Mouse (Mus musculus): ENCODE data around the gene Snx14. TPM values are rescaled to one million over a fixed set of nuclear protein-coding genes. Genes with fewer than 3 reads are reported as not detected.

Snx14 gene
- polyA plus RNA-seq, 2 experiments = 20.7 to 39.5 TPM

DNA sequence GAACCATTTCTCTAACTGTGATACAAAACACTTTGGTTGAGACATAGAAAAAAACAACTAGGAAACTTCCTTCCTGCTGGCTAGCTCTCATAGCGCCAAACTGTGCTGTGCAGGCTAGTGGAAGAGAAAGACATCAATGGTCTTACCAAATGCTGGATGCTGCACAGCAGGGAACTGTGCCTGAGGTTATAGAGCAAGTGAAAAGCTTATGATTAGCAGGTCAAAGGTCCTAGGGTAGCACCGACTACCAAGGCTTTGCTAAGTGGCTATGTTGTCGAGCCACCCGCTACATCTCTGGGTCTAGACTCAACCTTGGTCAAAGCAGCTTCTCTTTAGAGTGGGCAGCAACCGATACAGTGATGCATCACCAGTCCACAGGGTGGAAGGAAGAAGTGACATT is 49.9 kb downstream of the Snx14 start:
- ATAC-seq (ENCODE audit: low FRiP score, low read depth) (no peak), DNase-seq (ENCODE audit: low spot score) (no peak)
- Histone ChIP-seq H3K4me2 (replicated peaks; ENCODE audit: low read depth, low read length, severe bottlenecking) (no peak overlapping the region), H3K4me3 (replicated peaks; ENCODE audit: low read length) (no peak overlapping the region), H3K9ac (ENCODE audit: low read depth, low read length, severe bottlenecking) (no peak overlapping the region), H3K27ac (replicated peaks; ENCODE audit: low read depth, low read length) (no peak overlapping the region), H3K36me3 (ENCODE audit: control insufficient read depth, insufficient read depth, low read length) (peaks cover 20% of the 10 kb centered on the region), H3K9me3 (ENCODE audit: control insufficient read depth, low read length) (no peaks in the 10 kb centered on the region), H3K27me3 (ENCODE audit: control insufficient read depth, insufficient read depth, low read length) (no peaks in the 10 kb centered on the region), H3K4me1 (ENCODE audit: control insufficient read depth, insufficient read depth, low read length) (no peaks in the 10 kb centered on the region)
- WGBS = 70% methylated on average over 5 of the region's 5 CpGs
- TF ChIP-seq POLR2A (IDR thresholded peaks at IDR 0.05; ENCODE audit: borderline replicate concordance, extremely low read depth, insufficient read depth, insufficient read length) = no peak

DNA sequence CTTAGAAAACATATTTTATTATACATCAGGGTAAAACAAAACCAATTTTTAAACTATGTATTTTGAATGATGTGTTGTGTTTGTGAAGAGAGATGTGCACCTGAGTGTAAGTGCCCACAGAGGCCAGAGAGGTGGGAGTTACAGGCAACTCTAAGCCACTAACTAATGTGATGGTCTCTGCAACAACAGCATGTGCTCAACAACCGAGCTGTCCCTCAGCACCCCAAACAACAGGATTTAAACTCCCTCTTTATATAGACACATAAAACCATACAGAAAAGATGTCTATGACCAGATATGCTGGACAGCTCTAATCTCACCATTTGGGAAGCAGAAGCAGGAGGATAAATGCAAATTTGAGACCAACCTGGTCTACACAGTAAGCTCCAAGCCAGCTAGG is 58.2 kb downstream of the Snx14 start:
- H3K9ac ChIP-seq (ENCODE audit: low read depth, low read length, severe bottlenecking) = no peak overlapping the region
- no peak overlapping the region for H3K4me2 ChIP-seq (replicated peaks; ENCODE audit: low read depth, low read length, severe bottlenecking)
- TF ChIP-seq POLR2A (IDR thresholded peaks at IDR 0.05; ENCODE audit: borderline replicate concordance, extremely low read depth, insufficient read depth, insufficient read length) = no peak
- no peak overlapping the region for H3K4me3 ChIP-seq (replicated peaks; ENCODE audit: low read length)
- H3K36me3 ChIP-seq (ENCODE audit: control insufficient read depth, insufficient read depth, low read length) = peaks cover 38% of the 10 kb centered on the region
- no peaks in the 10 kb centered on the region for H3K27me3 ChIP-seq (ENCODE audit: control insufficient read depth, insufficient read depth, low read length)
- H3K27ac ChIP-seq (replicated peaks; ENCODE audit: low read depth, low read length) = no peak overlapping the region
- no peak for ATAC-seq (ENCODE audit: low FRiP score, low read depth)
- 85% methylated on average over 1 of the region's 1 CpGs for WGBS
- H3K4me1 ChIP-seq (ENCODE audit: control insufficient read depth, insufficient read depth, low read length) = no peaks in the 10 kb centered on the region
- DNase-seq (ENCODE audit: low spot score) = no peak
- H3K9me3 ChIP-seq (ENCODE audit: control insufficient read depth, low read length) = no peaks in the 10 kb centered on the region

DNA sequence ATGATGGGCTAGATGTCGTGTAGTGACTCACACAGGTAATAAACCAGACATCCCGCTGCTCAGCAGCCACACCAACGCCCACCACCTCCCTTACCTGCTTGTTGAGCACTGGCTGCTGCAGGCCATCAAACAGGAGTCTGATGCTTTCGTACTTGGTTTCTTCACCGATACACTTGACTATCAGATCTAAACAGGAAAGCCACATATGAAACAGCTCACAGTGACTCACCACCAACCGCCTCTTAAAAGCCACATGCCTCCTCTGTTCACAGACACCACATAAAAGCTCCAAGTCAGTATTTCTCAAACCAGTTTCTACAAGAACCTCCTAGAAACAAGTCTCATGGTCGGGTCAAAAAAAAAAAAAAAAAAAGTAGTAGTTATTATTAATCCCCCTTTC is 58.7 kb downstream of the Snx14 start:
- ATAC-seq (ENCODE audit: low FRiP score, low read depth) = no peak
- Histone ChIP-seq H3K4me3 (replicated peaks; ENCODE audit: low read length) (no peak overlapping the region), H3K4me2 (replicated peaks; ENCODE audit: low read depth, low read length, severe bottlenecking) (no peak overlapping the region), H3K36me3 (ENCODE audit: control insufficient read depth, insufficient read depth, low read length) (peaks cover 38% of the 10 kb centered on the region), H3K4me1 (ENCODE audit: control insufficient read depth, insufficient read depth, low read length) (no peaks in the 10 kb centered on the region), H3K9me3 (ENCODE audit: control insufficient read depth, low read length) (no peaks in the 10 kb centered on the region), H3K9ac (ENCODE audit: low read depth, low read length, severe bottlenecking) (no peak overlapping the region), H3K27ac (replicated peaks; ENCODE audit: low read depth, low read length) (no peak overlapping the region), H3K27me3 (ENCODE audit: control insufficient read depth, insufficient read depth, low read length) (no peaks in the 10 kb centered on the region)
- 68% methylated on average over 7 of the region's 7 CpGs for WGBS
- no peak for DNase-seq (ENCODE audit: low spot score)
- TF ChIP-seq POLR2A (IDR thresholded peaks at IDR 0.05; ENCODE audit: borderline replicate concordance, extremely low read depth, insufficient read depth, insufficient read length) = no peak

DNA sequence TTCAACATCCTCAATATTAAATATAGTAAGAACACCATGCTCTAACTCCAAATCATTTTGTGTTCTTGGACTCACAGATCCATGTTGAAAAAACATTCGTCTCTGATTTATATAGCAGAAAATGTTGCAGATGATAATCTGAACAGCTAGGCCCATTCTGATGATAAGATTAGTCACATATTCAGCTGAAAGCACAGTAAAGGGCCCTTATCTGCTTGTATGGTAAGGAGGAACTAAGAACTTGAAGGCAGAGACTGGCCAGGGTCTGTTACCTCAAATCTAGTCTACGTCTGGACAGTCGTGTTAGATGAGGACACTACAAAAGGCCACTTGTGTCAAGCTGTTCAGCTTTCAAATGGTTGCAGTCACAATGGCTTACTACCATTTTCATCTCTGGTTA is 59.7 kb downstream of the Snx14 start:
- H3K9me3 ChIP-seq (ENCODE audit: control insufficient read depth, low read length) = no peaks in the 10 kb centered on the region
- H3K27me3 ChIP-seq (ENCODE audit: control insufficient read depth, insufficient read depth, low read length) = no peaks in the 10 kb centered on the region
- WGBS = 90% methylated on average over 3 of the region's 3 CpGs
- no peak overlapping the region for H3K4me2 ChIP-seq (replicated peaks; ENCODE audit: low read depth, low read length, severe bottlenecking)
- peaks cover 37% of the 10 kb centered on the region for H3K36me3 ChIP-seq (ENCODE audit: control insufficient read depth, insufficient read depth, low read length)
- no peak overlapping the region for H3K9ac ChIP-seq (ENCODE audit: low read depth, low read length, severe bottlenecking)
- no peaks in the 10 kb centered on the region for H3K4me1 ChIP-seq (ENCODE audit: control insufficient read depth, insufficient read depth, low read length)
- no peak overlapping the region for H3K4me3 ChIP-seq (replicated peaks; ENCODE audit: low read length)
- no peak for ATAC-seq (ENCODE audit: low FRiP score, low read depth)
- DNase-seq (ENCODE audit: low spot score) = no peak
- no peak for TF ChIP-seq POLR2A (IDR thresholded peaks at IDR 0.05; ENCODE audit: borderline replicate concordance, extremely low read depth, insufficient read depth, insufficient read length)
- H3K27ac ChIP-seq (replicated peaks; ENCODE audit: low read depth, low read length) = no peak overlapping the region

DNA sequence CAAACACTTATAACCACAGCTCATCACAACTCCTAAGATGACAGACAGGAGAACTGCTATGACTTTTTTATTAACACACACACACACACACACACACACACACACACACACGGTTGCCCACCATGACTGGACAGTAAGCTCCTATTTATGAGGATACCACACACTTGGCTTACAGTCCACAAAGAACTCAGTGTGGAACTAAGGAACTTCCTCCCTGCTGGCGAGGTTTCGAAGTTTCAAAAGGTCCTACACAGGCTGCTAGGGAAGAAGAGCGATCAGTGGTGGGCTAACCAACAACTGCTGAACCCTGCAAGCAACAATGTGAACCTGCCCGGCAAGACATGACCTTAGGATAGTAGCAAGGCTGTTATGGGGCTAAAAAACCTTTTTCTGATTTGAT is 61.3 kb downstream of the Snx14 start:
- no peak overlapping the region for H3K9ac ChIP-seq (ENCODE audit: low read depth, low read length, severe bottlenecking)
- H3K36me3 ChIP-seq (ENCODE audit: control insufficient read depth, insufficient read depth, low read length) = peaks cover 28% of the 10 kb centered on the region
- DNase-seq (ENCODE audit: low spot score) (no peak), ATAC-seq (ENCODE audit: low FRiP score, low read depth) (no peak)
- no peak for TF ChIP-seq POLR2A (IDR thresholded peaks at IDR 0.05; ENCODE audit: borderline replicate concordance, extremely low read depth, insufficient read depth, insufficient read length)
- no peaks in the 10 kb centered on the region for H3K27me3 ChIP-seq (ENCODE audit: control insufficient read depth, insufficient read depth, low read length)
- H3K4me2 ChIP-seq (replicated peaks; ENCODE audit: low read depth, low read length, severe bottlenecking) = no peak overlapping the region
- no peak overlapping the region for H3K4me3 ChIP-seq (replicated peaks; ENCODE audit: low read length)
- H3K4me1 ChIP-seq (ENCODE audit: control insufficient read depth, insufficient read depth, low read length) = no peaks in the 10 kb centered on the region
- WGBS = 76% methylated on average over 5 of the region's 5 CpGs
- H3K9me3 ChIP-seq (ENCODE audit: control insufficient read depth, low read length) = no peaks in the 10 kb centered on the region
- no peak overlapping the region for H3K27ac ChIP-seq (replicated peaks; ENCODE audit: low read depth, low read length)

DNA sequence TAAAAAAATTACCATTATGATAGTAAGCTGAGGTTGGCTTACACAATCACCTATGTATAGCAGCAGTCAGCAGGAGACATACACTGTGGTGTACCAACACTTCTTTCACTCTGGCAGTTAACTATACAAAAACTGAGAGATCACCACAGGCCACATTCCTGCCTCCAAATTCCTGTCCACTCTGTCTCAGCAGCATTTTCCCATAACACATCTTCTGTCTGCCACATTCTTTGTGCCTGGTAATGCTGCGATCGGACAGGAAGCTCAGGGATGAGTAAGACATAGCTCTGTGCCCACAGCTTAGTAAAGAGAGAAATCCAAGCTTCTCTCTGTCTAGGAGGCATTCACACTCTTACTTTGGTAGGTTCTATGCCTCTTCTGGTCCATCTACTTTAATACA is 65.8 kb downstream of the Snx14 start:
- WGBS = 84% methylated on average over 2 of the region's 2 CpGs

More for the DNA sequence above, 65.8 kb downstream of the Snx14 start:
- Histone ChIP-seq H3K36me3 (ENCODE audit: control insufficient read depth, insufficient read depth, low read length) (peaks cover 15% of the 10 kb centered on the region; the same call in 1 of the 2 replicates), H3K9ac (ENCODE audit: low read depth, low read length, severe bottlenecking) (no peak overlapping the region), H3K4me3 (replicated peaks; ENCODE audit: low read length) (no peak overlapping the region), H3K27ac (replicated peaks; ENCODE audit: low read depth, low read length) (no peak overlapping the region), H3K27me3 (ENCODE audit: control insufficient read depth, insufficient read depth, low read length) (no peaks in the 10 kb centered on the region), H3K4me1 (ENCODE audit: control insufficient read depth, insufficient read depth, low read length) (no peaks in the 10 kb centered on the region), H3K9me3 (ENCODE audit: control insufficient read depth, low read length) (no peaks in the 10 kb centered on the region), H3K4me2 (replicated peaks; ENCODE audit: low read depth, low read length, severe bottlenecking) (no peak overlapping the region)
- ATAC-seq (ENCODE audit: low FRiP score, low read depth) = no peak
- TF ChIP-seq POLR2A (IDR thresholded peaks at IDR 0.05; ENCODE audit: borderline replicate concordance, extremely low read depth, insufficient read depth, insufficient read length) = no peak
- no peak for DNase-seq (ENCODE audit: low spot score)

Measured in limb, embryonic 14.5 days (tissue).